Mouse (Mus musculus): ENCODE measurements at regions not wholly inside any gene's neighbourhood (a gene's known extent, or its start where the extent isn't known, plus 50 kb on each side); places are given as distances from the start of the nearest gene placed in this dataset.

- Histone ChIP-seq H3K4me3 (ENCODE audit: low read depth, low read length) (no peak overlapping the region), H3K4me1 (ENCODE audit: control insufficient read depth, insufficient read depth, low read length) (no peaks in the 10 kb centered on the region), H3K9me3 (ENCODE audit: control insufficient read depth, low read length) (no peaks in the 10 kb centered on the region), H3K27ac (replicated peaks; ENCODE audit: low read depth, low read length) (no peak overlapping the region), H3K27me3 (ENCODE audit: control insufficient read depth, insufficient read depth, low read length) (no peaks in the 10 kb centered on the region), H3K9ac (ENCODE audit: low read length) (no peak overlapping the region), H3K4me2 (ENCODE audit: low read depth, severe bottlenecking) (no peak overlapping the region), H3K36me3 (ENCODE audit: control insufficient read depth, insufficient read depth, low read length) (no peaks in the 10 kb centered on the region)
- 75% methylated on average over 10 of the region's 10 CpGs for WGBS
- no peak for ATAC-seq (ENCODE audit: insufficient number of reproducible peaks, low FRiP score, low TSS enrichment, low read depth)
- no peak for DNase-seq (ENCODE audit: low spot score)
These were observed 258.2 kb upstream of the Zpld1 start for GRCm38 (mm10) chr16:55555821-55556535.

DNA sequence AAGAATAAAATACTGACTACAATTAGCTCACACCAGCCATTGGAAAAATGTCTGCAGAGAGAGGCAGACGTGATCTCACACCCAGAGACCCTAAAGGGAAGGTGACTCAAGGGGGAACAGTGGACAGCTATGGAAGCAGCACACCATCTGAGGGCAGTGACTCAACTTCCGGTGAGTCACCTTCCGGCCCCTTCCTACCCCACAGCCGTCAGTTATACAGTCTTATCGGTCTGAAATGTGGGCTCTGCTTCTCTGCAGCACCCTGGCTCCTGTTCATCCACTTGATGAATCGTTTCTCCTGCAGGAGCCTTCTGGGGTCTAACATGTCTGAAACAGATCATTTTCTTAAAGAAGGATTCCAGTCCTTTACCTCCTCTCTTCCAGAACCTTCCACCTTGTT lies 257.4 kb upstream of the Zpld1 start:
- Histone ChIP-seq H3K36me3 (ENCODE audit: control insufficient read depth, insufficient read depth, low read length) (no peaks in the 10 kb centered on the region), H3K9ac (ENCODE audit: low read length) (no peak overlapping the region), H3K4me1 (ENCODE audit: control insufficient read depth, insufficient read depth, low read length) (no peaks in the 10 kb centered on the region), H3K4me3 (ENCODE audit: low read depth, low read length) (no peak overlapping the region), H3K27ac (replicated peaks; ENCODE audit: low read depth, low read length) (no peak overlapping the region), H3K4me2 (ENCODE audit: low read depth, severe bottlenecking) (no peak overlapping the region), H3K27me3 (ENCODE audit: control insufficient read depth, insufficient read depth, low read length) (no peaks in the 10 kb centered on the region), H3K9me3 (ENCODE audit: control insufficient read depth, low read length) (no peaks in the 10 kb centered on the region)
- no peak for ATAC-seq (ENCODE audit: insufficient number of reproducible peaks, low FRiP score, low TSS enrichment, low read depth)
- no peak for DNase-seq (ENCODE audit: low spot score)
- 82% methylated on average over 6 of the region's 6 CpGs for WGBS

DNA sequence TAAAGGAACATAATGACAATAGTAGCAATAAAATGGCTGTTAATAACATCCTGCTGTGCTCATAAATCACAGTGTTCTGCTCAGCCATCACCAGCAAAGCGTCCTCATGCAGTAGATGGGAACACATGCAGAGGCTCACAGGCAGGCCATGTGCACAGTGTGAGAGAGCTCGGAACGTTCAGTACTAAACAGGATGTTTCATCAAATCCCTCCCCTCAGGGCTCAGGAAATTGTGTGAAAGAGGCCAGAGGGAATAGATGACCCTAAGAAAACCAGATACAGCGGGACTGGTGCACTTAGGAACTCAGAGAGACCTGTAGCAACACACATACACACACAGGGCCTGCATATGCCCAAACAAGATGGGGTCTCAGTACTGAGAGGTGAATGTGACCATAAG lies 256.1 kb upstream of the Zpld1 start:
- no peak overlapping the region for H3K4me3 ChIP-seq (ENCODE audit: low read depth, low read length)
- no peaks in the 10 kb centered on the region for H3K9me3 ChIP-seq (ENCODE audit: control insufficient read depth, low read length)
- ATAC-seq (ENCODE audit: insufficient number of reproducible peaks, low FRiP score, low TSS enrichment, low read depth) (no peak), DNase-seq (ENCODE audit: low spot score) (no peak)
- no peak overlapping the region for H3K9ac ChIP-seq (ENCODE audit: low read length)
- no peak overlapping the region for H3K27ac ChIP-seq (replicated peaks; ENCODE audit: low read depth, low read length)
- WGBS, result 45% methylated on average over 4 of the region's 4 CpGs
- H3K4me2 ChIP-seq (ENCODE audit: low read depth, severe bottlenecking), result no peak overlapping the region
- H3K36me3 ChIP-seq (ENCODE audit: control insufficient read depth, insufficient read depth, low read length), result no peaks in the 10 kb centered on the region
- no peaks in the 10 kb centered on the region for H3K4me1 ChIP-seq (ENCODE audit: control insufficient read depth, insufficient read depth, low read length)
- no peaks in the 10 kb centered on the region for H3K27me3 ChIP-seq (ENCODE audit: control insufficient read depth, insufficient read depth, low read length)

DNA sequence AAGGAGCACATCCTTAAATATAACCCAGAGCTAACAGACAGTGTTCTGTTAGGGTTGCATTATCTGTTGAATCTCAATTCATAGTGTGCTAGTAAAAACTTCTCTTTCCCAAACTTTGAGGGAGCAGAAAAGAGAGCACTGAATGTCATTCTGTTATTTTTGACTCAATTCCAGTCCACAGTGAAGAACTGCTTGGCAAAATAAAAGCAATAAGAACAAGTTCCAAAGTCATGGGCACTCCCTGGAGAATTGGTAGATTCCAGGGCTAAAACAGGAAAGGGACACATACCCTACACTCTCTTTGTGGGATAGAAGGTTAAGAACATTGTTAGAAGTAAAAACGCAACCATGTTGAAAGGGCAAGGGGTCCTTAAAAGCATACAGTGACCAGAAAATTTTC lies 253.6 kb upstream of the Zpld1 start:
- 86% methylated on average over 1 of the region's 1 CpGs for WGBS
- no peaks in the 10 kb centered on the region for H3K9me3 ChIP-seq (ENCODE audit: control insufficient read depth, low read length)

GRCm38 (mm10) chr16:55550649-55551312 lies 253.0 kb upstream of the Zpld1 start:
- Histone ChIP-seq H3K9ac (ENCODE audit: low read length) (no peak overlapping the region), H3K4me2 (ENCODE audit: low read depth, severe bottlenecking) (no peak overlapping the region), H3K4me3 (ENCODE audit: low read depth, low read length) (no peak overlapping the region), H3K9me3 (ENCODE audit: control insufficient read depth, low read length) (no peaks in the 10 kb centered on the region), H3K27ac (replicated peaks; ENCODE audit: low read depth, low read length) (no peak overlapping the region), H3K36me3 (ENCODE audit: control insufficient read depth, insufficient read depth, low read length) (no peaks in the 10 kb centered on the region), H3K4me1 (ENCODE audit: control insufficient read depth, insufficient read depth, low read length) (no peaks in the 10 kb centered on the region), H3K27me3 (ENCODE audit: control insufficient read depth, insufficient read depth, low read length) (no peaks in the 10 kb centered on the region)
- WGBS, result 80% methylated on average over 4 of the region's 4 CpGs
- DNase-seq (ENCODE audit: low spot score) (no peak), ATAC-seq (ENCODE audit: insufficient number of reproducible peaks, low FRiP score, low TSS enrichment, low read depth) (no peak)

More for the DNA sequence above, 253.6 kb upstream of the Zpld1 start:
- H3K9ac ChIP-seq (ENCODE audit: low read length), result no peak overlapping the region
- ATAC-seq (ENCODE audit: insufficient number of reproducible peaks, low FRiP score, low TSS enrichment, low read depth), result no peak
- H3K36me3 ChIP-seq (ENCODE audit: control insufficient read depth, insufficient read depth, low read length), result no peaks in the 10 kb centered on the region
- no peak overlapping the region for H3K4me2 ChIP-seq (ENCODE audit: low read depth, severe bottlenecking)
- H3K4me3 ChIP-seq (ENCODE audit: low read depth, low read length), result no peak overlapping the region
- no peaks in the 10 kb centered on the region for H3K4me1 ChIP-seq (ENCODE audit: control insufficient read depth, insufficient read depth, low read length)
- no peak for DNase-seq (ENCODE audit: low spot score)
- no peak overlapping the region for H3K27ac ChIP-seq (replicated peaks; ENCODE audit: low read depth, low read length)
- no peaks in the 10 kb centered on the region for H3K27me3 ChIP-seq (ENCODE audit: control insufficient read depth, insufficient read depth, low read length)

DNA sequence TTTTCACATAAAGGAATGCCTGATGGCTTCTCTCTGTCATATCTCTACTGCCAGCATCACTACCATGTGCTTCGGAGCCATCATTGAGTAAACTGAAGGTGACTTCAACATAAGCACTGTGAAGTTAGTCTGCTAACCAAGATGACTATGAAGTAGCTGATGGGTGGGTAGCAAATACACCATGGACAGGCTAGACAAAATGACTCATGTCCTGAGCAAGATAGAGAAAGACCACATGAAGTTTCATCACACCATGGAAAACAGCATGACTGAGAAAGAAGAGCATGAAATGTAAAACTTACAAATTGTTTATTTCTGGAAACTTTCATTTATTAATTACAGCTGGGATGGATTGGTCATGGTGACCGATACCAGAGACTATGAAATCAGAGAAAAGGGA lies 249.3 kb upstream of the Zpld1 start:
- Histone ChIP-seq H3K9me3 (ENCODE audit: control insufficient read depth, low read length) (no peaks in the 10 kb centered on the region), H3K27ac (replicated peaks; ENCODE audit: low read depth, low read length) (no peak overlapping the region), H3K4me3 (ENCODE audit: low read depth, low read length) (no peak overlapping the region), H3K9ac (ENCODE audit: low read length) (no peak overlapping the region), H3K36me3 (ENCODE audit: control insufficient read depth, insufficient read depth, low read length) (no peaks in the 10 kb centered on the region), H3K27me3 (ENCODE audit: control insufficient read depth, insufficient read depth, low read length) (no peaks in the 10 kb centered on the region), H3K4me1 (ENCODE audit: control insufficient read depth, insufficient read depth, low read length) (no peaks in the 10 kb centered on the region), H3K4me2 (ENCODE audit: low read depth, severe bottlenecking) (no peak overlapping the region)
- ATAC-seq (ENCODE audit: insufficient number of reproducible peaks, low FRiP score, low TSS enrichment, low read depth), result no peak
- no peak for DNase-seq (ENCODE audit: low spot score)
- 84% methylated on average over 2 of the region's 2 CpGs for WGBS

DNA sequence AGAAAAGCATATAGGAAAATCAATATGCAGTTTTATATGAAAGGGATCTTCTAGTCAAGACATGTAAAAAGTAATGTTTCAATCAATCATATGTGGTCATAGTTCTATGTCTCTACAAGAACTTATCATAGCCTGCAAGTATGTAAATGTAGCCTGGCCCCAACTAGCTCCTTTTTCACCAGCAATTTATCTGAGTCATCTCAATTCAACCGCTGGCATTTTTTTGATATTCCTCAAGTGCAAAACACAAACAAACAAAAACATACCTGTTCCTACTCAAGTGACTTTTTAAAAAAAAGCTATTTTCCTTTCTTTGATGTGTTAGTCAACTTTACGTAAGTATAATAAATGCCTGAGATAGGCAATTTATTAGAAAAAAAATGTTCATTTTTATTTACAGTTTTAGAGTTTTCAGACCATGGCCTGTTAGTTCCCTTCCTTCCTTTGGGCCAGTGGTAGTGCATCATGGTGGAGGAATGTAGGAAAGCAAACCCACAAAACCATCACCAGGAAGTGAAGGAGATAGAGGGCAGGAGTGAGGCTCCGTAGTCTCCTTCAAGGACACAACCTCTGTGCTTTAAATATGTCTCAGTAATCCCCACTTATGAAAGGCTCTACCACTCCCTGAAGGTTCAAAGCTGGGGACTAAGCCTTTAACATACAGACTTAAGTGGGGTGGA lies 242.7 kb upstream of the Zpld1 start:
- ATAC-seq (ENCODE audit: insufficient number of reproducible peaks, low FRiP score, low TSS enrichment, low read depth) (no peak), DNase-seq (ENCODE audit: low spot score) (no peak)
- Histone ChIP-seq H3K27ac (replicated peaks; ENCODE audit: low read depth, low read length) (no peak overlapping the region), H3K9me3 (ENCODE audit: control insufficient read depth, low read length) (no peaks in the 10 kb centered on the region), H3K9ac (ENCODE audit: low read length) (no peak overlapping the region), H3K27me3 (ENCODE audit: control insufficient read depth, insufficient read depth, low read length) (no peaks in the 10 kb centered on the region), H3K4me3 (ENCODE audit: low read depth, low read length) (no peak overlapping the region), H3K4me1 (ENCODE audit: control insufficient read depth, insufficient read depth, low read length) (no peaks in the 10 kb centered on the region), H3K36me3 (ENCODE audit: control insufficient read depth, insufficient read depth, low read length) (no peaks in the 10 kb centered on the region), H3K4me2 (ENCODE audit: low read depth, severe bottlenecking) (no peak overlapping the region)
- WGBS, result 90% methylated on average over 3 of the region's 3 CpGs

DNA sequence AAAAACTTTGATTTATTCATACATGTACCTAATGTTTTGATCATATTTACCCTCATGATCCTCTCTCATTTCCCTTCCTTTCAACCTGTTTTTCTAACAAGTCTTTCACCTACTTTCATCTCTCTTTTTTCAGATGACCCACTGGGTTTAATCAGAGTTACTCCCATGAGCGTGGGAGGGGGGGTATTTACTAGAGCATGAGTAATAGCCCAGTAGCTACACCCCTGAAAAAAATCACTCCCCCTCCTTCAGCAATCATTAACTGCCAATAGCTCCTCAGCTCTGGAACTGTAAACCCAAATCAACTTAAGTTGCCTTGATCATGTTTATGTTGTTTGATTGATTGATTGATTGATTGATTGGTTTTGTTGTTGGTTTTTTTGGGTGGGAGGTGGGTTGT lies 241.4 kb upstream of the Zpld1 start:
- Histone ChIP-seq H3K4me1 (ENCODE audit: control insufficient read depth, insufficient read depth, low read length) (no peaks in the 10 kb centered on the region), H3K27me3 (ENCODE audit: control insufficient read depth, insufficient read depth, low read length) (no peaks in the 10 kb centered on the region), H3K4me2 (ENCODE audit: low read depth, severe bottlenecking) (no peak overlapping the region), H3K9me3 (ENCODE audit: control insufficient read depth, low read length) (no peaks in the 10 kb centered on the region), H3K9ac (ENCODE audit: low read length) (no peak overlapping the region), H3K36me3 (ENCODE audit: control insufficient read depth, insufficient read depth, low read length) (no peaks in the 10 kb centered on the region), H3K4me3 (ENCODE audit: low read depth, low read length) (no peak overlapping the region), H3K27ac (replicated peaks; ENCODE audit: low read depth, low read length) (no peak overlapping the region)
- DNase-seq (ENCODE audit: low spot score) (no peak), ATAC-seq (ENCODE audit: insufficient number of reproducible peaks, low FRiP score, low TSS enrichment, low read depth) (no peak)
- 53% methylated on average over 1 of the region's 1 CpGs for WGBS

All from limb, embryonic 11.5 days (tissue).